Mouse (Mus musculus) G1E (cell line): ENCODE measurements around the gene Mgll.

Experiments
- CTCF ChIP-seq: IDR thresholded peaks from 2 replicates; pipeline ENCODE4 v1.5.1; 2012; ENCODE audit warnings: low read depth, low read length, inconsistent platforms, mixed read lengths
- GATA1 ChIP-seq: IDR thresholded peaks from 2 replicates; pipeline ENCODE4 v1.6.1; 2012; ENCODE audit warnings: borderline replicate concordance, low read length, inconsistent platforms, mixed read lengths

- TF ChIP-seq CTCF, result no peak
- no peak for TF ChIP-seq GATA1
These were observed 130.3 kb downstream of the Mgll start for GRCm38 (mm10) chr6:88854509-88854908.
